Mouse (Mus musculus) E14TG2a.4 (cell line): ENCODE data around the gene Wfdc12.
"Not testable (repeated sequence)": the region's sequence is repeated elsewhere in the genome, so short reads cannot be mapped to it uniquely, and the experiment has no call there.

ENCODE experiments used
- H3K27me3 ChIP-seq: 2 replicates; pipeline ENCODE4 v1.6.1; 2014; ENCODE audit warnings: low read length, control low read depth; ENCODE audit not compliant: insufficient read depth
- H3K36me3 ChIP-seq: 2 replicates; pipeline ENCODE4 v1.6.1; 2014; ENCODE audit warnings: low read length, control low read depth; ENCODE audit not compliant: insufficient read depth
- H3K4me1 ChIP-seq: replicated peaks from 2 replicates; pipeline ENCODE4 v1.6.1; 2014; ENCODE audit warnings: low read depth, low read length, control low read depth
- H3K4me3 ChIP-seq: replicated peaks from 2 replicates; pipeline ENCODE4 v1.5.1; 2014; ENCODE audit warnings: mild to moderate bottlenecking, low read length
- H3K9me3 ChIP-seq: 2 replicates; pipeline ENCODE4 v1.6.1; 2014; ENCODE audit warnings: low read length, control low read depth
- CTCF ChIP-seq: conservative IDR thresholded peaks from 2 replicates; pipeline ENCODE4 v1.5.1; 2014; ENCODE audit warnings: low read length
- NANOG ChIP-seq: IDR thresholded peaks from 2 replicates; pipeline ENCODE4 v1.6.1; 2014; ENCODE audit warnings: borderline replicate concordance, low read length, mixed read lengths
- POU5F1 ChIP-seq: IDR thresholded peaks from 2 replicates; pipeline ENCODE4 v1.6.1; 2014; ENCODE audit warnings: low read length, borderline replicate concordance

Gene Wfdc12

GRCm38 (mm10) chr2:164190576-164190975 is at the start of gene Wfdc12:
Gene Wfdc12, minus strand, starts transcription at chr2:164190608.
- TF ChIP-seq NANOG: no peak
- TF ChIP-seq POU5F1: no peak
- TF ChIP-seq CTCF: no peak
- H3K4me1 ChIP-seq: no peaks in the 10 kb centered on the region
- peaks cover 23% of the 10 kb centered on the region for H3K9me3 ChIP-seq
- no peaks in the 10 kb centered on the region for H3K36me3 ChIP-seq
- no peaks in the 10 kb centered on the region for H3K27me3 ChIP-seq
- no peak within 1 kb of the TSS for H3K4me3 ChIP-seq

GRCm38 (mm10) chr2:164238366-164238765 is 48.0 kb upstream of the Wfdc12 start, which contains the start of gene Svs2:
Gene Svs2, minus strand, starts transcription at chr2:164238466.
- H3K9me3 ChIP-seq: no peaks in the 10 kb centered on the region
- H3K27me3 ChIP-seq: peaks cover 2% of the 10 kb centered on the region; the same call in 1 of the 2 replicates
- no peaks in the 10 kb centered on the region for H3K36me3 ChIP-seq
- TF ChIP-seq NANOG (no peak), POU5F1 (no peak)
- H3K4me1 ChIP-seq: no peaks in the 10 kb centered on the region
- no peak within 1 kb of the TSS for H3K4me3 ChIP-seq

- TF ChIP-seq CTCF: no peak
- no peak for TF ChIP-seq POU5F1
- no peak for TF ChIP-seq NANOG
- Histone ChIP-seq H3K4me3 (no peak overlapping the region), H3K9me3 (no peaks in the 10 kb centered on the region), H3K27me3 (no peaks in the 10 kb centered on the region), H3K4me1 (peaks cover 8% of the 10 kb centered on the region), H3K36me3 (no peaks in the 10 kb centered on the region)
Observed at GRCm38 (mm10) chr2:164232671-164233070, 42.3 kb upstream of the Wfdc12 start.

GRCm38 (mm10) chr2:164228361-164229070 is 38.1 kb upstream of the Wfdc12 start:
- Histone ChIP-seq H3K4me1 (peaks cover 8% of the 10 kb centered on the region), H3K36me3 (no peaks in the 10 kb centered on the region), H3K9me3 (no peaks in the 10 kb centered on the region), H3K4me3 (no peak overlapping the region), H3K27me3 (no peaks in the 10 kb centered on the region)
- no peak for TF ChIP-seq NANOG

- TF ChIP-seq NANOG (no peak), POU5F1 (no peak), CTCF (no peak)
- no peaks in the 10 kb centered on the region for H3K27me3 ChIP-seq
- H3K4me3 ChIP-seq: no peak within 1 kb of the TSS
- H3K36me3 ChIP-seq: no peaks in the 10 kb centered on the region
- no peaks in the 10 kb centered on the region for H3K9me3 ChIP-seq
- H3K4me1 ChIP-seq: no peaks in the 10 kb centered on the region
Observed at GRCm38 (mm10) chr2:164221522-164221921, 31.1 kb upstream of the Wfdc12 start, which contains the start of gene Wfdc15b. Gene Wfdc15b, minus strand, starts transcription at chr2:164221660.

- H3K9me3 ChIP-seq: no peaks in the 10 kb centered on the region
- H3K4me1 ChIP-seq: no peaks in the 10 kb centered on the region
- no peaks in the 10 kb centered on the region; the same call in 1 of the 2 replicates for H3K27me3 ChIP-seq
- no peak overlapping the region for H3K4me3 ChIP-seq
- no peaks in the 10 kb centered on the region for H3K36me3 ChIP-seq
- TF ChIP-seq CTCF: no peak
- no peak for TF ChIP-seq NANOG
- TF ChIP-seq POU5F1: no peak
Observed at GRCm38 (mm10) chr2:164219295-164219694, 28.9 kb upstream of the Wfdc12 start.

- H3K27me3 ChIP-seq: no peaks in the 10 kb centered on the region; the same call in 1 of the 2 replicates
- H3K4me3 ChIP-seq: no peak overlapping the region
- no peak for TF ChIP-seq POU5F1
- TF ChIP-seq NANOG: no peak
- TF ChIP-seq CTCF: no peak
- H3K9me3 ChIP-seq: peaks cover 3% of the 10 kb centered on the region; the same call in 1 of the 2 replicates
- H3K36me3 ChIP-seq: no peaks in the 10 kb centered on the region
- no peaks in the 10 kb centered on the region for H3K4me1 ChIP-seq
Observed at GRCm38 (mm10) chr2:164212711-164213110, 22.3 kb upstream of the Wfdc12 start.

GRCm38 (mm10) chr2:164210892-164211291 is 20.5 kb upstream of the Wfdc12 start:
- H3K27me3 ChIP-seq: no peaks in the 10 kb centered on the region; the same call in 1 of the 2 replicates
- no peaks in the 10 kb centered on the region for H3K4me1 ChIP-seq
- H3K9me3 ChIP-seq: peaks cover 10% of the 10 kb centered on the region
- H3K36me3 ChIP-seq: no peaks in the 10 kb centered on the region
- no peak overlapping the region for H3K4me3 ChIP-seq
- TF ChIP-seq CTCF: no peak
- no peak for TF ChIP-seq POU5F1
- no peak for TF ChIP-seq NANOG

- Histone ChIP-seq H3K4me3 (no peak overlapping the region), H3K9me3 (peaks cover 13% of the 10 kb centered on the region), H3K27me3 (no peaks in the 10 kb centered on the region), H3K36me3 (no peaks in the 10 kb centered on the region), H3K4me1 (no peaks in the 10 kb centered on the region)
- TF ChIP-seq POU5F1: no peak
- no peak for TF ChIP-seq CTCF
- TF ChIP-seq NANOG: no peak
Observed at GRCm38 (mm10) chr2:164206676-164207075, 16.3 kb upstream of the Wfdc12 start.

- peaks cover 10% of the 10 kb centered on the region for H3K9me3 ChIP-seq
- H3K36me3 ChIP-seq, H3K4me3 ChIP-seq, H3K27me3 ChIP-seq, H3K4me1 ChIP-seq: not testable (repeated sequence)
Observed at GRCm38 (mm10) chr2:164206011-164206410, 15.6 kb upstream of the Wfdc12 start.
